Mouse (Mus musculus) lung, postnatal 0 days (tissue): ENCODE results near the gene Prr13. TPM values are rescaled to one million over a fixed set of nuclear protein-coding genes. Genes with fewer than 3 reads are reported as not detected.

Source experiments
- ATAC-seq: fragments of 200-750 bp; cut with Nextera tagmentation; 2 replicates; pipeline ENCODE4 v1.8.0; 2017; ENCODE audit warnings: moderate library complexity
- DNase-seq: peaks from one replicate; pipeline ENCODE4 v3.0.0-alpha.2; 2016; ENCODE audit warnings: low spot score
- H3K27ac ChIP-seq: fragments of 300-500 bp; sonication (generic); 2 replicates; pipeline ENCODE4 v1.5.1; 2014; ENCODE audit warnings: antibody characterized with exemption, mild to moderate bottlenecking, low read length, mixed read lengths
- H3K27me3 ChIP-seq: fragments of 300-500 bp; sonication (generic); replicated peaks from 2 replicates; pipeline ENCODE4 v1.6.1; 2014; ENCODE audit warnings: low read length, mixed read lengths; ENCODE audit not compliant: insufficient read depth
- H3K36me3 ChIP-seq: fragments of 300-500 bp; sonication (generic); 2 replicates; pipeline ENCODE4 v1.6.1; 2014; ENCODE audit warnings: low read length, mixed read lengths; ENCODE audit not compliant: insufficient read depth
- H3K4me1 ChIP-seq: fragments of 300-500 bp; sonication (generic); 2 replicates; pipeline ENCODE4 v1.6.1; 2014; ENCODE audit warnings: antibody characterized with exemption, low read depth, low read length, mixed read lengths; ENCODE audit not compliant: insufficient read depth
- H3K4me2 ChIP-seq: fragments of 300-500 bp; sonication (generic); replicated peaks from 2 replicates; pipeline ENCODE4 v1.6.1; 2014; ENCODE audit warnings: low read depth, mild to moderate bottlenecking, low read length, moderate library complexity, mixed read lengths
- H3K4me3 ChIP-seq: fragments of 300-500 bp; sonication (generic); 2 replicates; pipeline ENCODE4 v1.5.1; 2014; ENCODE audit warnings: low read depth, low read length
- H3K9ac ChIP-seq: fragments of 300-500 bp; sonication (generic); replicated peaks from 2 replicates; pipeline ENCODE4 v1.6.1; 2014; ENCODE audit warnings: low read depth, mild to moderate bottlenecking
- H3K9me3 ChIP-seq: fragments of 300-500 bp; sonication (generic); 2 replicates; pipeline ENCODE4 v1.6.1; 2016; ENCODE audit warnings: low read length, mixed read lengths
- CTCF ChIP-seq: IDR thresholded peaks from 2 replicates; pipeline ENCODE4 v1.5.1; 2016; ENCODE audit warnings: antibody characterized with exemption, mild to moderate bottlenecking
- EP300 ChIP-seq: IDR thresholded peaks from 2 replicates; pipeline ENCODE4 v1.6.1; 2016; ENCODE audit warnings: antibody characterized with exemption, mild to moderate bottlenecking, control low read depth
- whole genome bisulfite sequencing: fragments of 180-500 bp; shearing (Covaris S2); extraction: QIAGEN DNeasy Blood & Tissue Kit; methylation state at CpG from one replicate; pipeline ENCODE4 v1.1.7; 2014; 5-methylcytosine and 5-hydroxymethylcytosine counted together
- polyA plus RNA-seq: library from polyadenylated mRNA; unstranded; fragments of >200 nt; fragmentation: Nextera tagmentation; extraction: Ambion mirVana; gene quantifications from 2 replicates; pipeline ENCODE4 v1.2.1, GENCODE M21; 2015

The Prr13 gene
- polyA plus RNA-seq, 1 experiment from 2014 or later: 128 TPM

DNA sequence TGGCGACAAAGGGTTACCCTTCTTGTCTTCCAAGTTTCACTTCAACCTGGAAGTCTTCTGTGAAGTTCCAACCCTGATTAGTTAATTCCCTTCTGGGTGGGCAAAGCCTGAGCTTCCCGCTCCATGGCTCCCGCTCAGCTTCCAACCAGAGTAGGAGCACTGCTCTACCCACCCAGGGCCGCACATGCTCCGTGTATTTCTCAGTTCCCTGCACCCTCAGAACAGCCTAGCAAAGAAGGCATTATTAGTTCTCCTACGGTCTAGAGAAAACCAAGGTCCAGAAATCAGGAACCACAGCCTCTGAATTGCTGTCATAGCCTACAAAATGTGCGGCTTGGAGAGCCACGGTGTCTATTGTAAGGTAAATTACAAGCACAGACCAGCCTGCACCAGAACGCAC is 51.3 kb downstream of the Prr13 start:
- Histone ChIP-seq H3K27me3 (no peaks in the 10 kb centered on the region), H3K4me3 (peak overlapping the region; percentile 60), H3K4me2 (peak overlapping the region; percentile 99), H3K4me1 (no peaks in the 10 kb centered on the region; the same call in 1 of the 2 replicates), H3K9me3 (no peaks in the 10 kb centered on the region), H3K9ac (peak overlapping the region; percentile 50), H3K27ac (peak overlapping the region; percentile 57), H3K36me3 (no peaks in the 10 kb centered on the region)
- WGBS: 8% methylated on average over 9 of the region's 9 CpGs
- DNase-seq (no peak), ATAC-seq (peak; percentile 27)
- no peak for TF ChIP-seq CTCF
- TF ChIP-seq EP300: no peak

DNA sequence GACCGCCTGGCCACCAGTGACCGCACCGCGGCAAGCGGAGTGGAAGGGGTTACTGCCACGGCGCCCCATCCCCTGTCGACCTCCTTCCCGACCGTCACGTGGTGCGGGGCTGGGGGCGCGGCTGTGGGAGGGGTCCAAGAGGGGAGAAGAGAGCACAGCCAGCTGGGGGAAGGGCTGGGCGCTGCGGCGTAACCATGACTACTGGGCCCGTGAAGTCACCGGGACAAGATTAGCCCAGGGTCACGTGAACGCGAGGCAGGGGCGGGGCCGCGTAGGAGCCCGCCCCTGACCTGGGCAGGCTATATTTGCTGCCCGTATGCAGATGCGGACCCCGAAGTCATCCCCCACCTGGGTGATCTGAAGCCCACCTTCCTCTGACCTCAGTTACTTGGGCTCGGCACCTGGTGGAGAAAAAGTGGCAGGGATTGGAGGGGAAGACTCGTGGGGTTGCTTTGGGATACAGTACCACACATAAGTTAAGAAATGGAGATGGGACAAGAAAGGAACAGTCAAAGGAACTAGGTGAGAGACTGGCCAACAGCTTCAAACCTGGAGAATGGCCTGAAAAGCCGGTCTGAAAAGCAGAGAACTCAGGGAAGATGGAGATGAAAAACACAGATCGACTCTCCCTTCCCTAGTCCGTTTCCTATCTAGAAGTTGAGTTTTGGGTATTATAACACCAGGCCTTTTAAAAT is 51.9 kb downstream of the Prr13 start:
- H3K4me2 ChIP-seq: peak overlapping the region; percentile 99
- DNase-seq (peak; percentile 93), ATAC-seq (peak; percentile 97)
- no peaks in the 10 kb centered on the region for H3K27me3 ChIP-seq
- H3K9me3 ChIP-seq: no peaks in the 10 kb centered on the region
- no peaks in the 10 kb centered on the region for H3K36me3 ChIP-seq
- peak overlapping the region; percentile 57 for H3K27ac ChIP-seq
- H3K9ac ChIP-seq: peak overlapping the region; percentile 50
- 3% methylated on average over 29 of the region's 34 CpGs for WGBS
- H3K4me3 ChIP-seq: peak overlapping the region; percentile 60
- TF ChIP-seq CTCF (peak; percentile 2; the same call in 1 of the 2 replicates), EP300 (no peak)
- no peaks in the 10 kb centered on the region; the same call in 1 of the 2 replicates for H3K4me1 ChIP-seq

DNA sequence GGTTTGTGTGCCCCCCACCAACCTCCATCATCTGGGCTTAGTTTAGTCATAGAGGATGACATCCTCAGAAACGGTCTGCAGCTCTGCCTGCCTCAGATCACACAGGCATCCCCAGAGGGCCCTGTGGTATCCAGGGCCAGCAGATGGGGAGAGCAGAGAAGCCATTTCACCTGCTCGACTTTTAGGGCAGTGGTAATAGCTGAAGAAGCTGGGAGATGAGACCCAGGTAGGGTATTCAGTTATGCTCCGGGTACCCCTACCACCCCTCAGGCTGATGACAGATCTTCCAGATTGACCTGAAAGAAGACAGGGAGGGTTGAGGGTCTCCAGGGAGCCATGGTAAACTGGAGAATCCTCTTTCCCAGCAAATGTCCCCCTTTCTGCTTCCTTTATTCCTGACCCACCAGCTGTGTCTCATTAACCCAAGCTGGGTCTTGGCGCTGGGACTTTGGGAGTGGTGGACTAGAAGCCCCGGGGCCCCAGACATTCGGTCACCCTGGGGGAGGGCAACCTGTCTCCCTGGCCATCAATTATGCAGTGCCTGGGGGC is 52.5 kb downstream of the Prr13 start:
- Histone ChIP-seq H3K36me3 (no peaks in the 10 kb centered on the region), H3K27ac (no peak overlapping the region), H3K4me2 (peak overlapping the region; percentile 99), H3K9ac (no peak overlapping the region), H3K27me3 (no peaks in the 10 kb centered on the region), H3K4me3 (no peak overlapping the region), H3K4me1 (no peaks in the 10 kb centered on the region; the same call in 1 of the 2 replicates), H3K9me3 (no peaks in the 10 kb centered on the region)
- no peak for DNase-seq
- TF ChIP-seq CTCF (no peak), EP300 (no peak)
- ATAC-seq: no peak
- 17% methylated on average over 6 of the region's 6 CpGs for WGBS

DNA sequence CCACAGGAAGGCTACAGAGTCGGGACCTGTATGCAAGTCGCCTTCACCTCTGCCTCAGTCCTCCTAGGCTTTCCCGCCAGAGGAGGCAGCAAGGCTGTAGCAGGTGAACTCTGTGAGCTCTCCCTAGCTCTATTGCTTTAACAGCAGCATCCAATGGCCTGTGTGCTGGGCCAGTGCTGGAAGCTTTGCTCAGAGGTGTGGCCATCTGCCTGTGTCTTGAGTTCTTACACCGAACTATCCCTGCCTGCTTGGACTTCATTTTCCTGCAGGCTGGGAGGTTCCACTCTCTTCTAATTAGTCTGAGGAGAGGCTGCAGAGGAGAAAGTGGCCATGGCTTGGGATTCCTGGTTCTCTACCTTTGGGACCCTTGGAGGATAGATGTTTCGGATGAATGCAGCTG is 53.2 kb downstream of the Prr13 start:
- H3K27ac ChIP-seq: no peak overlapping the region
- TF ChIP-seq CTCF: no peak
- no peak for TF ChIP-seq EP300
- H3K36me3 ChIP-seq: no peaks in the 10 kb centered on the region
- no peak for ATAC-seq
- no peak overlapping the region for H3K4me3 ChIP-seq
- H3K9me3 ChIP-seq: no peaks in the 10 kb centered on the region
- H3K4me2 ChIP-seq: no peak overlapping the region
- no peak overlapping the region for H3K9ac ChIP-seq
- DNase-seq: no peak
- no peaks in the 10 kb centered on the region for H3K27me3 ChIP-seq
- H3K4me1 ChIP-seq: no peaks in the 10 kb centered on the region; the same call in 1 of the 2 replicates
- WGBS: 49% methylated on average over 5 of the region's 5 CpGs

Other genes with a start within 250 kb of the Prr13 start
- gene Itgb7, start 227.1 kb upstream of the Prr13 start, polyA plus RNA-seq: 3.6 and 4.3 TPM in 2 replicates
- gene Rarg, start 201.5 kb upstream of the Prr13 start, polyA plus RNA-seq: 35.8 and 40.2 TPM in 2 replicates
- gene Gm9918, start 188.5 kb upstream of the Prr13 start, polyA plus RNA-seq: 0.13 and 0.36 TPM in 2 replicates
- gene Mfsd5, start 179.6 kb upstream of the Prr13 start, polyA plus RNA-seq: 70.4 and 72.7 TPM in 2 replicates
- 0.99 and 1.4 TPM in 2 replicates for gene Espl1, start 162.8 kb upstream of the Prr13 start, polyA plus RNA-seq
- 457 and 467 TPM in 2 replicates for gene Pfdn5, start 132.9 kb upstream of the Prr13 start, polyA plus RNA-seq
- gene Myg1, start 127.3 kb upstream of the Prr13 start, polyA plus RNA-seq: 46.1 and 48.3 TPM in 2 replicates
- 16.2 and 17.0 TPM in 2 replicates for gene Aaas, start 108.3 kb upstream of the Prr13 start, polyA plus RNA-seq
- not detected in 2 replicates for gene Sp7, start 91.8 kb upstream of the Prr13 start, polyA plus RNA-seq
- 7.3 and 8.6 TPM in 2 replicates for gene Sp1, start 52.9 kb upstream of the Prr13 start, polyA plus RNA-seq
- 8.3 and 11.0 TPM in 2 replicates for gene Amhr2, start 13.7 kb upstream of the Prr13 start, polyA plus RNA-seq
- gene Pcbp2, start 11.5 kb downstream of the Prr13 start, polyA plus RNA-seq: 154 and 157 TPM in 2 replicates
- 2.0 TPM in 1 of 2 replicates, not detected in the other for gene Gm10337, start 44.7 kb downstream of the Prr13 start, polyA plus RNA-seq
- 4.2 and 4.9 TPM in 2 replicates for gene Map3k12, start 58.0 kb downstream of the Prr13 start, polyA plus RNA-seq
- 35.2 and 42.8 TPM in 2 replicates for gene Tarbp2, start 59.2 kb downstream of the Prr13 start, polyA plus RNA-seq
- 3.7 and 4.2 TPM in 2 replicates for gene Npff, start 65.9 kb downstream of the Prr13 start, polyA plus RNA-seq
- gene Gm28047, start 166.0 kb downstream of the Prr13 start, polyA plus RNA-seq: not detected in 2 replicates
- 37.4 and 42.8 TPM in 2 replicates for gene Atf7, start 166.4 kb downstream of the Prr13 start, polyA plus RNA-seq
- gene Atp5g2, start 213.3 kb downstream of the Prr13 start, polyA plus RNA-seq: 48.6 and 49.8 TPM in 2 replicates